Mouse (Mus musculus): ENCODE measurements at regions not wholly inside any gene's neighbourhood (a gene's known extent, or its start where the extent isn't known, plus 50 kb on each side); places are given as distances from the start of the nearest gene placed in this dataset.

GRCm38 (mm10) chr16:57902498-57902897, 148.0 kb upstream of the Col8a1 start:
- Histone ChIP-seq H3K36me3 (ENCODE audit: control insufficient read depth, insufficient read depth) (no peaks in the 10 kb centered on the region), H3K4me3 (ENCODE audit: insufficient read depth, poor library complexity, severe bottlenecking) (no peak overlapping the region), H3K27me3 (ENCODE audit: control insufficient read depth, insufficient read depth, insufficient read length) (no peaks in the 10 kb centered on the region), H3ac (ENCODE audit: control insufficient read depth, insufficient read length, low read depth) (no peak overlapping the region), H3K79me2 (ENCODE audit: control insufficient read depth, insufficient read depth) (no peaks in the 10 kb centered on the region), H3K79me3 (ENCODE audit: low read depth) (no peaks in the 10 kb centered on the region)
- TF ChIP-seq CEBPB (IDR thresholded peaks at IDR 0.05; ENCODE audit: low read depth) (no peak), MAX (IDR thresholded peaks at IDR 0.05) (no peak), FOSL1 (IDR thresholded peaks at IDR 0.05; ENCODE audit: insufficient read depth, low read length, poor library complexity, severe bottlenecking) (no peak), CTCF (IDR thresholded peaks at IDR 0.05; ENCODE audit: control insufficient read depth, insufficient read depth, insufficient read length) (no peak), MYOD1 (IDR thresholded peaks at IDR 0.05; ENCODE audit: control insufficient read depth, insufficient read length, low read depth) (no peak), MYOG (IDR thresholded peaks at IDR 0.05; ENCODE audit: control insufficient read depth, extremely low read depth, insufficient read length) (no peak), USF1 (IDR thresholded peaks at IDR 0.05; ENCODE audit: low read depth) (no peak)

DNA sequence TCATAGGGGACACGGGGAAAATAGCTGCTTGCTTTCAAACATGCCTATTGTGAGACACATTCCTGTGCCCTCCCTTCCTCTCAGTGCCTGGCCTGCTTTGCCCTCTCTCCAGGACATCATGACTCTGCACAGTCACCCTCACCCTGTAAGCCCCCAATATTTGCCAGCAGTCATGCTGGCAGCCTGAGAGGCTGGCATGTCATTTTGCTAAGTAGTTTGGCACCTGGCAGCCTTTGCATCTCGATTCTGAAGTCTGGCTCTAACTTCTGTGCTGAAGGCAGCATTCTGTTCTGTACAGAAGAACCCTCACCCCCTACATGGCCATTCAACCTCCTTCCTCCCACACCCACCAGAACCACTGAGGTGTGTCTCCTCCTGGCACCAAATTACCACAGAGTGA, 157.5 kb upstream of the Col8a1 start:
- no peak overlapping the region for H3ac ChIP-seq (ENCODE audit: control insufficient read depth, insufficient read length, low read depth)
- no peak overlapping the region for H3K4me3 ChIP-seq (ENCODE audit: insufficient read depth, poor library complexity, severe bottlenecking)
- no peaks in the 10 kb centered on the region for H3K79me3 ChIP-seq (ENCODE audit: low read depth)
- H3K79me2 ChIP-seq (ENCODE audit: control insufficient read depth, insufficient read depth), result no peaks in the 10 kb centered on the region
- TF ChIP-seq CEBPB (IDR thresholded peaks at IDR 0.05; ENCODE audit: low read depth) (no peak), MYOD1 (IDR thresholded peaks at IDR 0.05; ENCODE audit: control insufficient read depth, insufficient read length, low read depth) (no peak), MAX (IDR thresholded peaks at IDR 0.05) (no peak), CTCF (IDR thresholded peaks at IDR 0.05; ENCODE audit: control insufficient read depth, insufficient read depth, insufficient read length) (no peak), FOSL1 (IDR thresholded peaks at IDR 0.05; ENCODE audit: insufficient read depth, low read length, poor library complexity, severe bottlenecking) (no peak), USF1 (IDR thresholded peaks at IDR 0.05; ENCODE audit: low read depth) (no peak), MYOG (IDR thresholded peaks at IDR 0.05; ENCODE audit: control insufficient read depth, extremely low read depth, insufficient read length) (no peak)
- no peaks in the 10 kb centered on the region for H3K36me3 ChIP-seq (ENCODE audit: control insufficient read depth, insufficient read depth)
- H3K27me3 ChIP-seq (ENCODE audit: control insufficient read depth, insufficient read depth, insufficient read length), result no peaks in the 10 kb centered on the region

GRCm38 (mm10) chr16:57914506-57914905, 160.0 kb upstream of the Col8a1 start:
- H3K27me3 ChIP-seq (ENCODE audit: control insufficient read depth, insufficient read depth, insufficient read length), result no peaks in the 10 kb centered on the region
- H3K4me3 ChIP-seq (ENCODE audit: insufficient read depth, poor library complexity, severe bottlenecking), result no peak overlapping the region
- no peaks in the 10 kb centered on the region for H3K79me2 ChIP-seq (ENCODE audit: control insufficient read depth, insufficient read depth)
- no peaks in the 10 kb centered on the region for H3K36me3 ChIP-seq (ENCODE audit: control insufficient read depth, insufficient read depth)
- H3ac ChIP-seq (ENCODE audit: control insufficient read depth, insufficient read length, low read depth), result no peak overlapping the region
- TF ChIP-seq CEBPB (IDR thresholded peaks at IDR 0.05; ENCODE audit: low read depth) (no peak), USF1 (IDR thresholded peaks at IDR 0.05; ENCODE audit: low read depth) (no peak), CTCF (IDR thresholded peaks at IDR 0.05; ENCODE audit: control insufficient read depth, insufficient read depth, insufficient read length) (no peak), FOSL1 (IDR thresholded peaks at IDR 0.05; ENCODE audit: insufficient read depth, low read length, poor library complexity, severe bottlenecking) (no peak), MAX (IDR thresholded peaks at IDR 0.05) (no peak), MYOG (IDR thresholded peaks at IDR 0.05; ENCODE audit: control insufficient read depth, extremely low read depth, insufficient read length) (no peak), MYOD1 (IDR thresholded peaks at IDR 0.05; ENCODE audit: control insufficient read depth, insufficient read length, low read depth) (no peak)
- no peaks in the 10 kb centered on the region for H3K79me3 ChIP-seq (ENCODE audit: low read depth)

GRCm38 (mm10) chr16:57915451-57915850, 160.9 kb upstream of the Col8a1 start:
- no peaks in the 10 kb centered on the region for H3K36me3 ChIP-seq (ENCODE audit: control insufficient read depth, insufficient read depth)
- TF ChIP-seq MYOD1 (IDR thresholded peaks at IDR 0.05; ENCODE audit: control insufficient read depth, insufficient read length, low read depth) (no peak), USF1 (IDR thresholded peaks at IDR 0.05; ENCODE audit: low read depth) (no peak), FOSL1 (IDR thresholded peaks at IDR 0.05; ENCODE audit: insufficient read depth, low read length, poor library complexity, severe bottlenecking) (no peak), CEBPB (IDR thresholded peaks at IDR 0.05; ENCODE audit: low read depth) (no peak), MYOG (IDR thresholded peaks at IDR 0.05; ENCODE audit: control insufficient read depth, extremely low read depth, insufficient read length) (no peak), MAX (IDR thresholded peaks at IDR 0.05) (no peak), CTCF (IDR thresholded peaks at IDR 0.05; ENCODE audit: control insufficient read depth, insufficient read depth, insufficient read length) (no peak)
- H3K79me3 ChIP-seq (ENCODE audit: low read depth), result no peaks in the 10 kb centered on the region
- H3K4me3 ChIP-seq (ENCODE audit: insufficient read depth, poor library complexity, severe bottlenecking), result no peak overlapping the region
- H3ac ChIP-seq (ENCODE audit: control insufficient read depth, insufficient read length, low read depth), result no peak overlapping the region
- H3K27me3 ChIP-seq (ENCODE audit: control insufficient read depth, insufficient read depth, insufficient read length), result no peaks in the 10 kb centered on the region
- H3K79me2 ChIP-seq (ENCODE audit: control insufficient read depth, insufficient read depth), result no peaks in the 10 kb centered on the region

DNA sequence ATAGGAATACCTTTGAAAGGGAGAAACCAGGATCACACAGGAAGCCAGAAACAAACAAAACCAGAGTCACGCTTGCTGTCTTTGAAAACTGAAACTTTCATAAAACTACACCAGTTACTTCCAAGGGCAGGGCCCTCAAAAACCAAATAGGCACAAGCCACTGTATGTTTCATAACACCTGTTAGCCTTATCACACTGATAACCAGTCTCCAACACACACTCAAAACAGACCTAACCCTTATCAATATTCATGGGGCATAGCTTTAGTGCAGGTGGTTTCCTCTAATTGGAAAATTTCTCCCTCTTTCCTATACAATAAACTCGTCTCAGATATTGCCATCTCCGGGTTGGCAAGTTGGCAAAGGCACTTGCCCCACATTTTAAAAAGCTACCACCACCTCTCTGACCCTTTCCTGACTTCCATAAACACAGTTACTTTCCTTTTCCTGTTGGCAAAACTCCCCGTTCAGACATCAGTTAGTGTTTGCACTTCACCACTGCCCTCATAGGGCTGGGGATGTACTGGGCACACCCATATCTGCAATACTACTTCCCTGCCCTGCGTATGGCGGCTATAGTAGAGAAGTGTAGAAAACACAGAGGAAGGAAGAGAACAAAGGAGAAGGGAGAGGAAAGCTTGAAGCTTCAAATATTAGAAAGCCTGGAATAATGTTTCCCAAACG, 169.1 kb upstream of the Col8a1 start:
- TF ChIP-seq CTCF (IDR thresholded peaks at IDR 0.05; ENCODE audit: control insufficient read depth, insufficient read depth, insufficient read length) (no peak), MYOG (IDR thresholded peaks at IDR 0.05; ENCODE audit: control insufficient read depth, extremely low read depth, insufficient read length) (no peak), USF1 (IDR thresholded peaks at IDR 0.05; ENCODE audit: low read depth) (no peak), MAX (IDR thresholded peaks at IDR 0.05) (no peak), FOSL1 (IDR thresholded peaks at IDR 0.05; ENCODE audit: insufficient read depth, low read length, poor library complexity, severe bottlenecking) (no peak), MYOD1 (IDR thresholded peaks at IDR 0.05; ENCODE audit: control insufficient read depth, insufficient read length, low read depth) (no peak), CEBPB (IDR thresholded peaks at IDR 0.05; ENCODE audit: low read depth) (no peak)
- H3K79me2 ChIP-seq (ENCODE audit: control insufficient read depth, insufficient read depth), result no peaks in the 10 kb centered on the region
- no peaks in the 10 kb centered on the region for H3K79me3 ChIP-seq (ENCODE audit: low read depth)
- no peaks in the 10 kb centered on the region for H3K27me3 ChIP-seq (ENCODE audit: control insufficient read depth, insufficient read depth, insufficient read length)
- no peak overlapping the region for H3ac ChIP-seq (ENCODE audit: control insufficient read depth, insufficient read length, low read depth)
- H3K4me3 ChIP-seq (ENCODE audit: insufficient read depth, poor library complexity, severe bottlenecking), result no peak overlapping the region
- no peaks in the 10 kb centered on the region for H3K36me3 ChIP-seq (ENCODE audit: control insufficient read depth, insufficient read depth)

All from C2C12 (cell line).